Comparison of ENCODE assay signal across 31 mouse cellular contexts in genomic region chr17:74598908-74599307, GRCm38 (mm10).
DNase-seq lines count a peak whose midpoint lies in the region; ATAC-seq and TF ChIP-seq lines count a peak whose summit lies in the region.
"Had no signal": no experiment of that assay in that cellular context is flagged by ENCODE, and none has a peak within 500 bp of the region (broad histone marks: within the 10 kb centered on the region; RNA-seq: fewer than 3 reads in every experiment).

No protein-coding gene starts in this region.

- 0 out of 2 replicates have a peak overlapping the region, but pooled peaks have one; percentile 16 for H3K27ac ChIP-seq in liver, embryonic 15.5 days (replicated peaks)
- no peak overlapping the region for H3K27ac ChIP-seq in liver, embryonic 11.5 days (ENCODE audit: low read depth, low read length)
- peak overlapping the region; percentile 97; the same call in 1 of the 2 replicates for H3K27ac ChIP-seq in kidney, adult 2 months (ENCODE audit: insufficient read depth, low read depth, low read length)
- H3K27ac ChIP-seq: hindbrain, embryonic 13.5 days; limb, embryonic 10.5 days; limb, embryonic 15.5 days; lung, embryonic 15.5 days; neural tube, embryonic 12.5 days; stomach, postnatal 0 days had no signal

- no peaks in the 10 kb centered on the region for H3K9me3 ChIP-seq in liver, embryonic 15.5 days (replicated peaks)
- H3K9me3 ChIP-seq in liver, embryonic 11.5 days (ENCODE audit: control insufficient read depth, low read length) = no peaks in the 10 kb centered on the region
- H3K9me3 ChIP-seq: hindbrain, embryonic 13.5 days; limb, embryonic 10.5 days; limb, embryonic 15.5 days; lung, embryonic 15.5 days; neural tube, embryonic 12.5 days had no signal

- H3K4me1 ChIP-seq in liver, embryonic 15.5 days (replicated peaks) = no peaks in the 10 kb centered on the region
- H3K4me1 ChIP-seq in liver, embryonic 11.5 days (replicated peaks; ENCODE audit: control insufficient read depth, insufficient read depth, low read length) = no peaks in the 10 kb centered on the region
- peaks cover 3% of the 10 kb centered on the region; the same call in 1 of the 2 replicates for H3K4me1 ChIP-seq in kidney, adult 2 months (ENCODE audit: control insufficient read depth, insufficient read depth, low read length)
- H3K4me1 ChIP-seq: hindbrain, embryonic 13.5 days; limb, embryonic 10.5 days; limb, embryonic 15.5 days; lung, embryonic 15.5 days; neural tube, embryonic 12.5 days had no signal

- 0 out of 2 replicates have a peak overlapping the region, but pooled peaks have one; percentile 12 for H3K4me2 ChIP-seq in liver, embryonic 15.5 days
- no peak overlapping the region for H3K4me2 ChIP-seq in liver, embryonic 11.5 days
- H3K4me2 ChIP-seq: heart, embryonic 11.5 days; hindbrain, embryonic 13.5 days; limb, embryonic 15.5 days; lung, embryonic 15.5 days; midbrain, embryonic 11.5 days; neural tube, embryonic 12.5 days had no signal

- no peak overlapping the region for H3K4me3 ChIP-seq in liver, embryonic 15.5 days (replicated peaks)
- no peak overlapping the region for H3K4me3 ChIP-seq in liver, embryonic 11.5 days (ENCODE audit: low read depth, low read length)
- no peak overlapping the region for H3K4me3 ChIP-seq in kidney, adult 2 months (ENCODE audit: insufficient read depth, low read depth, low read length)
- H3K4me3 ChIP-seq: erythroblast, embryonic 14.5 days; hindbrain, embryonic 13.5 days; limb, embryonic 10.5 days; limb, embryonic 15.5 days; lung, embryonic 15.5 days; myocyte; neural tube, embryonic 12.5 days had no signal

- 83% methylated on average over 9 of the region's 9 CpGs for WGBS in liver, embryonic 15.5 days (ENCODE audit: insufficient replicate concordance)
- WGBS in liver, embryonic 11.5 days = 87% methylated on average over 9 of the region's 9 CpGs
- 53% methylated on average over 9 of the region's 9 CpGs for whole genome bisulfite sequencing in kidney, adult 2 months

- TF ChIP-seq CTCF in kidney, adult 2 months (conservative IDR thresholded peaks at IDR 0.05; ENCODE audit: insufficient read depth, insufficient read length, low read depth, low read length) = 0 out of 2 replicates have a peak, but pooled peaks have one; percentile 7

- DNase-seq in liver, embryonic 11.5 days (ENCODE audit: low spot score) = no peak
- peak; percentile 84 for DNase-seq in kidney, adult 2 months
- peak; percentile 38 for DNase-seq in kidney, postnatal 10 days
- peak; percentile 15 for DNase-seq in yolk sac, embryonic 10.5 days (ENCODE audit: low spot score)
- no peak for DNase-seq in heart, adult 18-20 months
- DNase-seq in B cell, adult 2 months = no peak
- DNase-seq: adrenal gland, adult 2 months; adrenal gland, postnatal 36 days; cerebellum, adult 2 months; cerebellum, postnatal 14 days; forebrain, postnatal 0 days; gastrocnemius, postnatal 14 days; heart, postnatal 4 days; layer of hippocampus, postnatal 36 days; lung, postnatal 36 days; right cerebral cortex, postnatal 4 days; thymus, adult 18-20 months; thymus, postnatal 25 days had no signal

- H3K27me3 ChIP-seq in liver, embryonic 15.5 days = no peaks in the 10 kb centered on the region
- H3K27me3 ChIP-seq in liver, embryonic 11.5 days (replicated peaks; ENCODE audit: control insufficient read depth, insufficient read depth, low read length) = no peaks in the 10 kb centered on the region
- no peaks in the 10 kb centered on the region for H3K27me3 ChIP-seq in kidney, adult 2 months (replicated peaks; ENCODE audit: control insufficient read depth, insufficient read depth, low read length)
- H3K27me3 ChIP-seq: CH12.LX; hindbrain, embryonic 13.5 days; limb, embryonic 15.5 days; lung, embryonic 15.5 days; neural tube, embryonic 12.5 days had no signal

- H3K9ac ChIP-seq in liver, embryonic 15.5 days = no peak overlapping the region
- H3K9ac ChIP-seq in liver, embryonic 11.5 days (ENCODE audit: low read depth, low read length) = no peak overlapping the region
- H3K9ac ChIP-seq: forebrain, postnatal 0 days; hindbrain, embryonic 13.5 days; limb, embryonic 15.5 days; lung, embryonic 15.5 days; neural tube, embryonic 12.5 days had no signal

- H3K36me3 ChIP-seq in liver, embryonic 15.5 days (replicated peaks) = peaks cover 60% of the 10 kb centered on the region
- H3K36me3 ChIP-seq in liver, embryonic 11.5 days (ENCODE audit: control insufficient read depth, insufficient read depth, low read length) = peaks cover 25% of the 10 kb centered on the region
- H3K36me3 ChIP-seq in kidney, adult 2 months (ENCODE audit: control insufficient read depth, insufficient read depth, low read length) = peaks cover 11% of the 10 kb centered on the region

- peak; percentile 62; the same call in 1 of the 2 replicates for ATAC-seq in liver, embryonic 15.5 days (ENCODE audit: insufficient read depth)
- ATAC-seq in liver, embryonic 11.5 days (replicated peaks; ENCODE audit: low FRiP score) = no peak
- ATAC-seq: activated CD4-positive, CD25-positive, alpha-beta regulatory T cell, adult 4 months; forebrain, postnatal 0 days had no signal

- TF ChIP-seq POLR2A in kidney, adult 2 months (IDR thresholded peaks at IDR 0.05; ENCODE audit: low read depth, low read length) = no peak

Comparison
In these comparisons a context has a peak if more than half of its experiments do, and no peak if none do; other contexts are left out.
1. DNase-seq: peak in kidney, adult 2 months (single experiment), kidney, postnatal 10 days (single experiment) and yolk sac, embryonic 10.5 days (single experiment); none in liver, embryonic 11.5 days (single experiment), heart, adult 18-20 months (0 of 2) and B cell, adult 2 months (0 of 2).